Mouse (Mus musculus): Measurements from ENCODE around the gene Elf1.

- 0 out of 2 replicates have a peak, but pooled peaks have one; percentile 12 for TF ChIP-seq POLR2A (IDR thresholded peaks at IDR 0.05; ENCODE audit: borderline replicate concordance, low read depth, low read length)
- TF ChIP-seq CTCF (IDR thresholded peaks at IDR 0.05; ENCODE audit: low read depth, low read length), result no peak
Observed at GRCm38 (mm10) chr14:79480624-79481338, at the start of gene Elf1.
